Mouse (Mus musculus): Measurements from ENCODE around the gene Pkn1.

The Pkn1 gene

DNA sequence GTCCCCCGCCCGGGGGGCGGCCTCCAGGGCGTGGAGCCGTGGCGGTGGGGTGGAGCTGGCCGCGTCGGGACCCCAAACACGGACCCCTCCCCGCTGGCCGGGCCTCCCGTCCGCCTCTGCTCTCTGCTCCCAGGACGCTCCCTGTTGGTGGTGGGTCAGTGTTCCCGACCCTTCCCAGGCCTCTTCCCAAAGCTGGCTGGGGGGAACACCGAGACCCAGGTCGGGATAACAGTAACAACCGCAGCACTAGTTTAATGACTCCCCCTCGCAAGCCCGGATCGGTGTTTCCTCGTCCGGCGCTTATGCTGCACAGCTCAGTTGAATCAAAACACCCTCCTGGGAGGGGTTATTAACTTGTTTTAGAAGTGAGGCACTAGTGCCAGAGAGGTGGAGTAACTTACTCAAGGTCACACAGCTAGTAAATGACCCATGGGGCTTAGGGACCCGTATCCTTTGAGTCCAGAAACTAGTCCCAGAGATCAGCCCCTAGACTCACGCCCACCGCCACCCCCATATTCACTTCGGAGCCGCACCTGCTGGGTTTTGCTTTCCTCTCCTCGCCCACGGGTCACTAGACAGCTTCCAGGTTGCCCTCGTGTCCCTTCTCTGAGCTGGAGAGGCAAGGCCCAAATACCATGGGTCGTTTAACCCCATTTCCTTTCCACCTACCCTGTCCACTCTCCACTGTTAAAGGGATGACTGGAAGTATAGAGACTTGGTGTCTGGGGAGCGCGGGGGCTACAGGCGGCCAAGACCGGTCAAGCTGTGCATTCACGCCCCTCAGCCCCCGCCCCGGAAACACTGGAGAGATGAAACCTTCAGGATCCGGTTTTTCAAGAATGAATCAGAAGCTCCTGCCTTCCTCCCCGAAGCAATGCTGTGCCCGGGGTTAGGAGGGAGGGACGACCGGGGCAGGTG, 46.0 kb downstream of the Pkn1 start:
- DNase-seq (ENCODE audit: low spot score) = no peak

DNA sequence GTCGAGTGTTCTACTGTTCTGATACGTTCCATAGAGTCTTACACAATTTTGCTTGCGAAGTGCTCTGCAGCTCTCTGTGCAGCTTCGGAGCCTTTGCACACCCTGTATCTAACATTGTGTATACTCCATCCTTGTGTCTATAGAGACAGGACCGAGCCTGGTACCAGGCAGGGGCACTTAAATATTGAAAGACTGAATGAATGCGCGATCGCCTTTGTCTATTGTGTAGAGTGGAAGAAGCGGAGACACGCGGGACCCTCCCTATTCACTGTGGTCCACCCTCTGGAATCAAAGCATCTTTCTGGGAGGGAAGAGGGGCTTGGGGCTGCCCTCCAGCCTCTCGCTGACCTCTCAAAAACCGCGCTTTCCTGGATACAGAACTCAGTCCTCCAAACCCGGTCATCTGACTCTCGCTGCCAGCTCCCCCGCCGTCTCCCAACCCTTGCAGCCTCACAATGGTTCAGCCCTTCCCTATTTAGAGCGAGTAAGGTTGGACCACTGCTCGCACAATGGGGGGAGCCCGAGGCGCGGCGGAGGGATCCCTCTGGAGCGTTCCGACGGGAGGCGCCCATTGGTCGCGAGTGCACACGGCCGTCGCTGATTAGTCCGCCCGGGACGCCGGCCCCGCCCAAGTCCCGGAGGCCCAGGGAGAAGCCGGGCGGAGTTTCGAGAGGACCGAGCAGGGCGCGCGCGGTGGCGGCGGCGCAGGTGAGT, 46.8 kb downstream of the Pkn1 start, which contains the start of gene Gipc1:
TSS of gene Gipc1 (plus strand) at position 648 of the 714 bp plus-strand sequence.
- peak; percentile 97 for DNase-seq (ENCODE audit: low spot score)

DNA sequence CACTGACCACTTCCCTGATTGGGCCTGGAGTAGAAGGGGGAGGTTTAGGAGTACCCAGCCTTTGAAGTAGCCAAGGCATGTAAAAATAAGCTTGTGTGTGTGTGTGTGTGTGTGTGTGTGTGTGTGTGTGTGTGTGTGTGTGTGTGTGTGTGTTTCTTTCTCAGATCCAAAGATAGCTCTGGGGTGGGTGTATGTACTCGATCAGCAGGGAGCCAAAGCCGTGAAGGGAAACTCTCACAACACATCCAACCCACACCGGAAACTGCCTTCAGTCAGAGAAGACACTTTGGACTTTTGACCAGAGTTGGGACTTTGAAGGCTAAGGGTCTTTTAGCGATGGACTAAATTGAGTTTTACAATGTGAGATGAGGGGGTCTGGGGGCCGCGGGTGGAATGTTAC, 49.3 kb downstream of the Pkn1 start:
- DNase-seq (ENCODE audit: low spot score) = no peak

DNA sequence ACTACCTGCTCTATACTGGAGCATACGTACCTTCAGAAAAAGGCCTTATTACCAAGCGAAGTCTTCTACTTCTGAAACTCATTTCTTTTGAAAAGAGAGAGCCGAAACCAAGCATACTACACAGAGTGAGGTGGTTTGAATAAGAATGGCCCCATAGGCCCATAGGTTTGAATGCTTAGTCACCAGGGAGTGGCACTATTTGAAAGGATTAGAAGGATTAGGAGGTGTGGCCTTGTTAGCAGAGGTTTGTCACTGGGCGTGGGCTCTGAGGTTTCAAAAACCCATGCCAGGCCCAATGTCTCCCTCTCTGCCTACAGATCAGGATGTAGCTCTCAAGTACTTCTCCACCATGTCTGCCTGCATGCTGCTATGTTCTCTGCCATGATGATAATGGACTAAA, 50.9 kb downstream of the Pkn1 start:
- no peak for DNase-seq (ENCODE audit: low spot score)

DNA sequence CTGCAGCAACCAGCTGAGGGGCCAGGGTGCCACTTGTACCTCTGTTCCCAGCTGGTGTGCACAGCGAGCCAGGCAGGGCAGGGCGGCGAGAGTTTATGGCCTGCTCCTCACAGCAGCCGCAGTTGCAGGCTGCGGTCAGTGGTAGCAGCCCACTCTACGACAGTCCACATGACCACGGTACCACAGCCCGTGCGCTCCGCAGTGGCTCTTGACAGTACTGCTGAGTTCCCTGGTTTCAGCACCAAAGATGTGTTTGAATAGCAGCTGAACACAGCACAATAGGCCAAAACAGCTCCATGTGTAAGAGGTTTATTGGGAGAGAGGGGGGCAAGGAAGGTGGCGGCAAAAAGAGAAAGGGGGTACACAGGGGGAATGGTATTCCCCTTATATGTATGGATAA, 51.5 kb downstream of the Pkn1 start:
- DNase-seq (ENCODE audit: low spot score) = no peak

DNA sequence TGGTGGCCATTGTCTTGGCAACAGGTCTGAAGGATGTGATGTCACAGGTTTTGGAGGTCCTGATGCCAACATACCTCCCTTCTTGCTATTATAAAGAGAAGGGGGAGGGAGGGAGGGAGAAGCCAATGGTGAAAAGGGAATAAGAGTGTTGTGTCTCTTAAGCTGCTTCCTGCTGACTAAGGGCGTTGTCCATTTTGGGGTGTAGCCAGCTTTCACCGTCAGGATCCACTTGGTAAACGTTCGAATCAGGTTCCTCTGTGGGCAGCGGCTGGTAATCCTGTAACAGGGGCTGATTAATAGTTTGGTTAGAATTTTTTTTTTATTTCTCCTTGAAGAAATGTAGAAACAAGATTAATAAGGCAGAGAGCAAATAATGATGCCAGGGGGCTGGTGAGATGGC, 59.3 kb downstream of the Pkn1 start:
- no peak for DNase-seq (ENCODE audit: low spot score)

DNA sequence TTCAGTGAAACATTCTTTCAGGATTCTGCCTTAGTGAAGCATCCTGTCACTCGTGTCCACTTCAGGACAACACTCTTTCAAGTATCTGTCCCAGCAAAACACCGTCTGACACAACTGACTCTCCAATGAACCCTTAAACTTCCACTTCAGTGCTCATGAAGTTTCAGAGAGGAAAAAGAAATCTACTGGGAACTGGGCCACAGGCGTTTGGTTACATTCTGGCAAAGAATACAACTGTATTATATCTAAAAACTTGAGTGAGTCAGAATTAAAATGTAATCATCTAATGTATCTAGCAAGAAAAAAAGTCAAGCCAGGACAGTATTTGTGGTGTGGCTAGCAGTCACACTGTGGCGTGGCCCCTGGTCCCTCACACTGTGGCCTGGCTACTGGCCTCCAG, 60.1 kb downstream of the Pkn1 start:
- no peak for DNase-seq (ENCODE audit: low spot score)

DNA sequence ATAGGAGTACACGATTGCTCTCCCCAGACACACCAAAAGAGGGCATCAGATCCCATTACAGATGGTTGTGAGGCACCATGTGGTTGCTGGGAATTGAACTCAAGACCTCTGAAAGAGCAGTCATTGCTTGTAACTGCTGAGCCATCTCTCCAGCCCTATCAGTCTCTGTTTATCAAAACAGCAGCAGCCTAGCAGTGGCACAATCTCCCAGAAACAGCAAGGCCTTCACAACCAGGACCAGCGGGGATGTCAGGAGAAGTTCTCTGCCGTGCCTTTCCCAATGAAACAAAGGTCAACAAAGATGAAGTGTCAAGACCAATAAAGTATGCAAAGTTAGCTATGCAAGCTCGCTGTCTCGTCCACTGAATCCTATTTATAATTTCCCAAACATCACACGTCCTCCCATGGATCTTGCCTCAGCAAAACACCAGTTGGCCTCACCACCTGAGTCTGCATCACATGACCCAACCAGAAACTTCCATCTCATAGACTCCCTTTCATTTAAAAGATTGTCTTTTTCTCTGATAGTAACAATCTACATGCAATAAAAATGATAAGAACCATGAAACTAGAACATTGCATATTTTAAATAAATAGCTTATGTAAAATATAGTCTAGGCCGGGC, 66.8 kb downstream of the Pkn1 start:
- DNase-seq (ENCODE audit: low spot score) = no peak

DNA sequence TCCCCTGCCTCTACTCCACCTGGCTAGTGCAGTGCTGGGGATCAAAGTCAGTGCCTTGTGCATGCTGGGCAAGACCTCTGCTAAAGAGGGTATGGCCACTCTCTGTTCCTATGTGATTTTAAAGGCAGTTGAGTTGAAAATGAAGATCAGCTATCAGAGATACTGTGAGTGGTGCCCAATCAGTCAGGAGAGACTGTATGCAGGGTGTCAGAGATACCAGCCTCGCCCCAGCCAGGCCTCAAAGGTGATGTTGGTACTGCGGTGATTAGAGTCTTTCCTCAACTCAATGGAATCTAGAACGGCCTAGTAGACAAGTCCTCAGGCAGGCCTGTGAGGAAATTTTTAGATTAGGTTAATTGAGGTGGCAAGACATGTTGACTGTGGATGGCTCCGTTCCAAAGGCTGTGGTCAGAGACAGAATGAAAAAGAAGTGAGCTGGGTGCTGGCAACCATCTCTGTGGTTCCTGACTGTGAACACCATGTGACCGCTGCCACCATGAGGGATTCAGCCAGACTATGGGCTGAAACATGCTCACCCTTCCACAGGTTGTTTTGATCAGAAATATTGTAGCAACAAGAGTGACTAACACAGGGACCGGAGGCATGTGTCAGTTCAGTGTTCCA, 73.2 kb downstream of the Pkn1 start:
- no peak for DNase-seq (ENCODE audit: low spot score)

DNA sequence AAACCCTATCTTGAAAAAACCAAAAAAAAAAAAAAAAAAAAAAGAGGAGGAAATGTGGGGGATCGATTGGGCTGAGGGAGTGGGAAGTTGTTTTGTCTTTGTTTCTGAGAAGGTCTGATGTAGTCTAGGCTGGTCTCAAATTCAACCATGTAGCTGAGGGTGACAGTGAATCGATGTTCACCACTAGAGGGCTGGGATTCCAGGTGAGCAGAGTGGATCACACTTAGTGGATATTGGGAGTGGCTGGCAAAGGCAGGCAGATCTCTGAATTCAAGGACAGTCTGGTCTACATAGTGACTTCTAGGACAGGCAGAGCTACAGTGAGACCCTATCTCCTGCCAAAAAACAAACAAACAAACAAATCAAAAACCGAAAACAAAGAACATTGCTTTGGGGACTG, 74.2 kb downstream of the Pkn1 start:
- no peak for DNase-seq (ENCODE audit: low spot score)

DNA sequence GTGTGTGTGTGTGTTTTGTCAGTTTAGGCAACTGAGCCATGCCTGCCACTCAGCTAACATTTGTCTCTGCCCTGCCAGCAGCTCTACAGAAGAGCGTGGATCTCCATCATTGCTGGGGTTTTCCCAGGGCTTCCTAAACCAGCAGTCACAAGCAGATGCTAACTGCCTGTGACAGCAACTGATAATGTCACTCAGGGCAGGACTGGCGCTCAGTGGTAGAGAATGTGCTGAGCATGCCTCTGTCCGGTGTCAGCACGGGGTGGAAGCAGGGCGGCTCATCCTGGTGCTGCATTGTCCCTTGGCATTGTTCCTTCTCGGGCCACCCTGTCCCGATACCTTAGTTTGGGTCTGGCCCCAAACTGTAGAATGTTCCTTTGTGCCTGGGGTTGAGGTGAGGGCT, 75.4 kb downstream of the Pkn1 start:
- DNase-seq (ENCODE audit: low spot score) = no peak

DNA sequence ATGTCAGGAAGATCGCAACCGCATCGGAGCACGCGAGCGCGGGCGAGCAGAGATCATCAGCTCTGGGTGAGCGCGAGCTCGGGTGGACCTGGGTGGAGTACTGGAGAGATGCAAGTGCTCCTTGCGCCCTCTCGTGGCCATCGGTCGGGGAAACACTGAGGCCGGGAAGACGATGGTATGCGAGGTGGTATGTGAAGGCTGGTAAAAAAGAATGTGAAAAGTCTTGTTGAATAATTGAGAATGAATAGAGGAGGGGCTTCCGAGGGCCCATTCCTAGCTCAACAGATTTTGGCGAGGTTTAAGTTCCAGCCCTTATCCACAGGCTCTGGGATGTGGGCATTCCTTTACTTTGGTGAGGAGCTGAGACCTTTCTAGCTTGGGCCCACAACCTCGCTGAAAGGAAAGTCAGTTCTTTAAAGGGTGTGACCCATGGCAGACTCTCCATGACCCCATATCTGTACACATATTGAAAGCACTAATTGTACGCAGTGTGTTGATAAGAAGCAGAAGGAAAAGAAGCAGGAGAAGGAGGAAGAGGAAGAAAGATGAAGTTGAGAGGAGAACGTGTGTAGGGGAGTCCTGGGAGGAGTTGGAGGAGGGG, 76.5 kb downstream of the Pkn1 start:
- DNase-seq (ENCODE audit: low spot score) = peak; percentile 95

DNA sequence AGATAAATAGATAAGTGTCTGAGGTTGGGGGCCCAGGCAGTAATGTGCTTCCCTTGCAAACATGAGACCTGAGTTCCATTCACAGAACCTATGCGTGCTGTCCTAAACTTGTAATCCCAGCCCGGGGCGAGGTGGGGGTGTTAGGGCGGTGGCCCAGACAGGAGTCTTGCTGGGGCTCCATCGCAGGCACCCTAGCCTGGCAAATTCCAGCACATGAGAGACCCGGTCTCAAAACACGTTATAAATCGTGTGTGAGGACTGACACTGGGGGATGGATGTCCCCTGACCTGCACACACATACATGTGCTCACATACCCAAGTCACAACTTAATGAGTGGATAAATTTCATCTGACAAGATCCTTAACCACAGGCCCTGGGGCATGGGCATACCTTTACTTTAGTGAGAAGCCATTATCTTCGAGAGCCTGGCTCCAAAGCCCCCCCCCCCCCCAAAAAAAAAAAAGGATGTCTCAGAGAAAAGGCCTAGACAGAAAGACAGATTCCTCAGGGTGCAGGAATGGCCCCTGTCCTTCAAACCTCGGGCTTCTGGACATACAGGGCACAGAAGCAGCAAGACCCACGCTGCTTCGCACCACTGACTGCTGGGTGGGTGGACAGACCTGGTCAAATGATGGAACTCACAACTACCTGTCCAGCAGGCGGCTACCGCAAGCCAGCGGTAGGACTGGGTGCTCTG, 77.1 kb downstream of the Pkn1 start:
- no peak for DNase-seq (ENCODE audit: low spot score)

DNA sequence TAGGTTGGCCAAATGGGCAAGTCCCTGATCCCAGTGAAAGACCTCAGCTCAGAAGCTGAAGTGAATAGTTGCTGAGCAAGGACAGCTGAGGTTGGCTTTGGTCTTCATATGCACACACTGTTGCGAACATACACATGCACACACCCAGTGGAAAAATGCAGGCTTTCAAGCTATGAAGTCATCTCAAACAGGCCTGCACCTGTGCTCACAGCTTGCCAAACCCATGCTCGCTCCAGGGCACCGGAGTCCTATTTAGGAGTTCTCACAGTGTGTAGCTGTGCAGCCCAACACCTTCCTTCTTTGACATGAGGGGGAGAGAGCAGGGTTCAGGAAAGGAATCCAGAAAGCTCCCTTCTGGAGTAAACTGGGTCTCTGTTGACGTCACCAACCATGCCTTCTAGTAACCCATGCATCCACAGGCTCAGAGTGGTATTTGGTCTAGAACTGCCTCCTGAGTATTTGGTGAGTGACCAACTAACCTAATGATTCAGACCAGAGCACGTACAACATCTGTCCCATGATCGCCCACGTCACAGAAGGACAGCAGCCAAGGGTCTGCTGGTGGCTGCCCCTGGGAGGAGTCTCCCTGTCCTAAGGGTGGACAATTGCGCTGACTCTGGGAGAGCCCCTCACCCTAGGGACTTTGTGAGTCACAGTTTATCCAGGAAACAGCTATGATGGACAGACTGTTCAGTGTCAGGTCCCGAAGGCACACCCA, 79.3 kb downstream of the Pkn1 start:
- DNase-seq (ENCODE audit: low spot score) = no peak

DNA sequence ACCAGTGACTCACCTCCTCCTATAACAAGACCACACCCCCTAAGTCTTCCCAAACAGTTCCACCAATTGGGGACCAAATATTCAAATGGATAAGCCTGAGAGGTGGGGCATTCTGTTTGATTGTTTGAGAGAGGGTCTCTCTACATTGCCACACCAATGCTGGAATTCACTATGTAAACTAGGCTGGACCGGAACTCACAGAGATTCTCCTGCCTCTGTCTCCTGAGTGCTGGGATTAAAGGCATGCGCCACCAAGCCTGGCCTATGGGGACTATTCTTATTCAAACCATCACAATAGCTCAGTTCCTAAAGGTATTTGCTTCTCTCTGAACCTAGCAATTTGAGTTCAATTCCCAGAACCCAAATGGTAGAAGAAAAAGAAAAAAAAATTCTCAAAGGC, 80.4 kb downstream of the Pkn1 start:
- DNase-seq (ENCODE audit: low spot score) = no peak

DNA sequence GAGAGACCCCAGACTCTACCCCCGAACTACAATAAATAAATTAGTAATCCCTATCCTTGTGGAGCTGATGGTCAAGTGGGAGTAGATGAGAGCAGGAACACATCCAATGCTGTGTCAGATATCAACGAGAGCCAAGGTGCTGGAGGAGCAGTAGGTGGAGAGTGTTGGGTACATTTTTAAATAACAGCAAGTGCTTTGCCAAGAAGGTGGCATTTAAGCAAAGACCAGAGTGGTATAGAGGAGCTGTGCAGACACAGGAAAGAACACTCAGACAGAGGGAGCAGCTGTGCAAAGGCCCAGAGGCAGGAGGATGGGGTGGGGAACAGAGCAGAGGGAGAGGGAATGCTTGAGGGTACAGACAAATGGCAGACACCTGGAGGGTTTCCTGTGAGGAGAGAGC, 81.9 kb downstream of the Pkn1 start:
- DNase-seq (ENCODE audit: low spot score) = no peak

DNA sequence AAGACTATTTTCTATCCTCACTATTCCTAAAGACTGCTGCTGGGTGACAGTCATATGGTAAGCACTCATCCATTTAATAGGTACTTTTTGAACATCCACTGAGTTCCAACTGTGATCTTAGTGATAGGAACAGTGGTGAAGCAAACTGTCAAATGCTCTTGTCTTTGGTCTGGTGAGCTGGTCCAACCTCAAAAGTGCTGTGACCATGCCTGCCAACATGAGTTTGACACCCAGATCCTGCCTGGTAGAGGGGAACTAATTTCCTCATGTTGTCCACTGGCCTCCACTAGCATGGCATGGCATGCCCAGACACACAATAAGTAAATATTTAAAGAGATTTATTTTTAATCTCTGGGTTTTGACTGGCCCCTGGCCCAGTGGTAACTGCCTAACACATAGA, 82.4 kb downstream of the Pkn1 start:
- no peak for DNase-seq (ENCODE audit: low spot score)
